Mouse (Mus musculus) heart, postnatal 0 days (tissue): ENCODE measurements around the gene Dad1.

Experiments
- CTCF ChIP-seq: IDR thresholded peaks from 2 replicates; pipeline ENCODE4 v1.5.1; 2016; ENCODE audit warnings: antibody characterized with exemption, control low read depth, low read depth
- EP300 ChIP-seq: IDR thresholded peaks from 2 replicates; pipeline ENCODE4 v1.6.1; 2016; ENCODE audit warnings: antibody characterized with exemption, low read depth

GRCm38 (mm10) chr14:54214901-54215300, 39.0 kb downstream of the Dad1 start:
- no peak for TF ChIP-seq CTCF
- no peak for TF ChIP-seq EP300
